Mouse (Mus musculus): Measurements from ENCODE around the gene Carns1.
A peak's percentile ranks its signal among the peaks of the same experiment; 100 is the strongest.
"Not testable (repeated sequence)": the region's sequence is repeated elsewhere in the genome, so short reads cannot be mapped to it uniquely, and the experiment has no call there.

Gene Carns1

DNA sequence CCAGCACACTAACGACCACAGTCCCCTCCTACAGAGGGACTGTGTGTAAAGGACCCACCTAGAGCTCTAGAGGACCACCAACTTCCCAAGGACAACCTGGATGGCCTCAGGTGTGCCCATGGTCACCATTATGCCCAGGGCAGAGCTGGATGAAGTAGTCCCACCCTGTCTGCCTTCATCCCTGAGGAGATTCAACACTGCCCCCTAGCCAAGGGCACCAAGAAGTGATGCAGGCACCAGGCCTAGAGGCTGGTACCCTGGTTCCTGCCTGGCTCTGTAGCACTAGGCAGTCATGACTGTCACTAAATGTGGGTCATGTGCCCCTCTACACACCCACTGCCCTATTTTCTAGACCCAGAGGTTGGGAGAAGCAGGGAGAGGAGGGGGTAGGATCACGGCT, 43.5 kb downstream of the Carns1 start:
- no peak for DNase-seq (ENCODE audit: low read depth in 1 of 2, low spot score in 2 of 2)

DNA sequence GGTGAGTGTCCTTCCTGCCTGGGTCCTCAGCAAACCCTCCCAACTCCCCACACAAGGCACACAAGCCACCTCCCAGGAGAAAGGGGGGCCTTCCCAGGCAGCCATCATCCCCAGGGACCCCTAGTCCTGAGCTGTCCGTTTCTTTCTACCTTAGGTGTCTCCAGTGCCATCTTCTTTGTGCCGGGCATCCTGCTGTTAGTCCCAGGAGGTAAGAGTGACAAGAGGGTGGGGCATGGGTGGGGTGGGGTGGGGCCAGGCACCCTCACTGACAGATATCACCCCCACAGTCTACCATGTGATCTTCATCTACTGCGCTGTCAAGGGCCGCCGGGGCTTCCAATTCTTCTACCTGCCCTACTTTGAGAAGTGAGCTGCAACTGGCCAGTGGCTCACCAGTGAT, 44.2 kb downstream of the Carns1 start:
- no peak for DNase-seq (ENCODE audit: low read depth in 1 of 2, low spot score in 2 of 2)

DNA sequence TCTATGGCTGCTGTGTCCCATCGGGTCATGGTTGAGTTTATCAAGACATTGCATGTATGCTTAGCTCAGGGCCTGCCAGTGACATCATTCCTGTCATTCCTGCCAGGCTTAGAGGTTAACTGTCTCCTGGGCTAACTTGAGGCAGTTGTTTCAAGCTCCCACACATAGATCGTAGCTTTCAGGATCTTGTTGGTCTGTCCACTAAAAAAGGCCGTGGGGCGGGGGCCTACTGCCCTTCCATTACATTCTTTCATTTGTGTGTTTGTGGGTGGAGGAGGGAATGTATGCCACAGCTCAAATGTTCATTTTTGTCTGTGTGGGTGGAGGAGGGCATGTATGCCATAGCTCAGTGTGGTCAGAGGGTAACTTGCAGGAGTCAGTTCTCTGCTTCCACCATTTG, 45.2 kb downstream of the Carns1 start:
- DNase-seq (ENCODE audit: low read depth in 1 of 2, low spot score in 2 of 2): no peak

DNA sequence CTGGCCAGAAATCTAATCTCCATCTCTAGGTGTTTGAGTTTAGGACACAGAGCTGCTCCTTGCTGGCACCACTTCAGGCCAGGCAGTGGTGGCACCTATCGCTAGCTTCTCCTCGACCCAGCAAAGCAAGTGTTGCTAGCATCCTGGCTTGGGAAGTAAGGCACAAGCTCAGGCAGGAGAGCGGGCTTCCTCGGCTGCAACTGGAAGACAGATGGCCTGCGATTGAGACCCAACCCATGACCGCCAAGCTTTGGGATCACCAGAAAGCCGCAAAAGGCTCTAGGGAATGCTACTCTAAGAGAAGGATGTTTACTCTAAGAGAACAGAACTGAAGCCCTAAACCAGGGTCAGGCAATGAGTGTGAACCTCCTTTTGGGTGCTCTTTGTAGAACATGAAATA, 45.8 kb downstream of the Carns1 start:
- DNase-seq (ENCODE audit: low read depth in 1 of 2, low spot score in 2 of 2): no peak

DNA sequence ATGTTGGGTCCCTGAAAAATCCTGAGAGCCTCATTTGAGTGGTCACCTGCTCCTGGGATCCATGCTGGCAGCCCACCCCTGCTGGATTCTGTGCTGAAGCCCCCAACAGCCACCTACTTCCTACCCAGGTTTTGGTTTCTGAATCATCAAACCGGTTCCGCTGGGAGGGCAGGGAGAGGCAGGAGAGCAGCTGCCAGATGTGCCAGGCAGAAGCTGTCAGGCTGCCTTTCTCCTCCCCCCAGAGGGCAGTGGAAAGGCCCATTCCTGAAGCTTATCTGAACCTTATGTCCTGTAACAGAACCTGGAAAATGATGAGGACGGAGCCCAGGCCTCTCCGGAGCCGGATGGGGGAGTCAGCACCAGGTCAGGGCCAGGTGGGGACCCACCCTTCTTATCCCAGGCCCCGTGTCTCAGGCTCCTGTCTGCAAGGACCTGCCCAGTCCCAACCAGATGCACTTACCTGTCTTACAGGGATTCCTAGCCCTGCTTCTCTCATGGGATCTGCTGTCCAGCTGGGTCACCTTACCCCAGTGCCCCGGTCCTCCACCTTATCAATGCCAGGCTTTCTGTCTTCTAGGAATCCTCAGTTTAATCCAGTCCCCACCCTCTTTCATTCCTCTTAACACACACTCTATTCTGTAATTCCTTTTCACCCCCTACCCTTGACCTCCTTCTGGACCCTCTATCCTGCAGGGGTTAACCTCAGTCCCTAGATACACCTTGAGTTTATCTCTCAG, 48.4 kb downstream of the Carns1 start:
- DNase-seq (ENCODE audit: low read depth in 1 of 2, low spot score in 2 of 2): no peak

DNA sequence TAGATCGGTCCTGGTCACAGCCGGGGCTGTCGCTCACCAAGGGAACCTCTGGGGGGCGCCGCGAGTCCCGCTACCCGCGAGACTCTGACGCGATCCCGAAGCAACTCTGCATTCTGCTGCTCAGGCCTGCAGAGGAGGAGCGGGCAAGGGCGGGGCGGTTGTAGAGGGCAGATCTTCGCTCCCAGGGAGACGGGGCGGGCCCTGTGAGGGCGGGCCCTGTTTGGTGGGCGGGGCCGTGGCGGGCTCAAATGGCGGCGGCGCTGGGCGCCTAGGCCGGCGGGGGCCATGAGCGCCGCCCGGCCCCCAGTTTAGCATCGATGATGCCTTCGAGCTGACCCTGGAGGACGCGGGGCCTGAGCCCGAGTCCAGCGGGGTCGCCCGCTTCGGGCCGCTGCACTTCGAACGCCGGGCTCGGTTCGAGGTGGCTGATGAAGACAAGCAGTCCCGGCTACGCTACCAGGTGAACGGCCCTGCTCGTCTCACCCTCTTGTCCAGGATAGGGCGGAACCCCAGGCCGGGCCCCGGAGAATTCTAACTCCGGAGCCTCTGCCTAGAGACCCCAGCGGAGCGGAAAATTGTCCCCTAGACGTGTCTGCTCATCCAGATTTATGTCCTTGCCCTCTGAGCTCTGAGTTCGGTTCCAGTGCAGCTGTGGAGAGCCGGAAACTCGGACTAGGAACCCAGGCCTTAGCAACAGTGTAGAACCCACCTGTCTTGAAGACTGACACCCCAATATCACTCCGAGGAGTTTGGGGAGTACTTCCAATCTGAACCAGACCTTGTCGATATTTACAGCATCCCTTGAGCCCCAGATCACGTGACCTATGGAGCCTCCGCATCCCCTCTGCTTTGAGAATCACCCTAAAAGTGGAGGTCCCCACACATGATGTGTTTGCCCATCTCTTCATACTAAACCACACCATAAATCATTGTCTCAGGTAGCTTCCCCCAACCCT, 49.3 kb downstream of the Carns1 start, which contains the start of gene Aip:
Gene Aip (minus strand): TSS at position 118 of the 956 bp plus-strand sequence.
- DNase-seq (ENCODE audit: low read depth in 1 of 2, low spot score in 2 of 2): peak; percentile 96 to 97

DNA sequence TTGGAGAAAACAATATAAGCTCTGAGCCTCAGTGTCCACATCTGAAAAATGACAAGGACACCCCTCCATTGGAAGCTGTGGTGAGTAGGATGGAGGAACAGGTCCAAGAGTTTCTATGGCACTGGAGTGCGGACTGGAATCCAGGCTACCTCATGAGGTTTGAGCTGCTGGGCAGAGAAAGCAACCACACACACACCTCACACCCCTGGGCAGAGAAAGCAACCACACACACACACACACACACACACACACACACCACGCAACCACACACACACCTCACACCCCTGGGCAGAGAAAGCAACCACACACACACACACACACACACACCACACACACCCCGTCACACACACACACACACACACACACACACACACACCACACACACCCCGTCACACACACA, 50.0 kb downstream of the Carns1 start:
- not testable (repeated sequence) for DNase-seq (ENCODE audit: low read depth in 1 of 2, low spot score in 2 of 2)

DNA sequence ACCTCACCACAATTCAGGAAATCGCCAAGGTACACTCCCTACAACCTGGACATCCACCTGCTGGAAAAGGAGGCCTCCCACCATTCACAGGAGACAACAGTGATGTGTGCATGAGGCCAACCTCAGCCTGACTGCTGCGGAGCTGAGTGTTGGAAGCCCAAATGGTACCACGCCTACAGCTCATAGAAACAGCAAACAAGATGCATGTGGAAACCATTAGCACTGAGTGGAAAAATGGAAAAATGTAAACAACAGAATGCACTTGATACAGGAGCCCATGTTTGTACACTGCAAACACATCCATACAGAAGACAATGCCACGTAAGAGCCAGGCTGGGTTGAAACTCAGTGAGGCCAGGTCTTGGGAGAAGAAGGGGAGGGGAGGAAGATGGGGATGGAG, 50.8 kb downstream of the Carns1 start:
- DNase-seq (ENCODE audit: low read depth in 1 of 2, low spot score in 2 of 2): no peak

DNA sequence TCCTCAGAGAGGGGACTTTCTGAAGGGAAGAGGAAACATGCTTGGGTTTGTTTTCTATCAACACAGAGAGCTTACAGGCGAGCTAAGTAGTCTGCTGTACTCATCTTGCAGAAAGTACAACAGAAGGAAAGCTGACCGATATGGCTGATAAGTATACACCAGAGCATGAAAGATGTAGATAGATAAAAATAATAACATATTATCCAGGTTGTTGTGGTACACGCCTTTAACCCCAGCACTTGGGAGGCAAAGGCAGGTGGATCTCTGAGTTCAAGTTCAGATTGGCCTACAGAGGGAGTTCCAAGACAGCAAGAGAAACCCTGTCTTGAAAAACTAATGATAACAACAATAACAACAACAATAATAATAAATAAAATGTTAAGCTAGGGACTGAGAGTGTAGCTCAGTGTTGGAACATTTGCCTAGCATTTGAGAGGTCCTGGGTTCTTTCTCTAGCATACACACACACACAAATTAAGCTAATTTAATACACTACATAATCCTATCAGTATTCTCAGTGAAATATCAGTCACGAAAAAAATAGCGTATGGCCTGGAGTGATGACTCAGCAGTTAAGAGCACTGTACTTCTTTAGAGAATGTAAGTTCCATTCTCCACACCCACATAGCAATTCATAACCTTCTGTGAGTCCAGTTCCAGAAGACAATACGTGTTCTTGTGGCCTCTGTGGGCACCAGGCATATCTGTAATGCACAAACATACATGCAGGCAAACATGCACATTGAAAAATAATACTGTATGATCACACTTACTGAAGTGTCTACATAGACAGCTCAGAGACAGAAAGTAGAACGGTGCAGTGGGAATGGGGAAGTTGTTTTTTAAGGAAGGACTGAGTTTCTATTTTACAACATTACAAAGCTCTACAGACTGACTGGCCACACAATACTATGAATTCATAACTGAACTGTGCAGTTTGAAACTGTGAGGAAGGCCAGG, 52.6 kb downstream of the Carns1 start:
- DNase-seq (ENCODE audit: low read depth in 1 of 2, low spot score in 2 of 2): no peak

DNA sequence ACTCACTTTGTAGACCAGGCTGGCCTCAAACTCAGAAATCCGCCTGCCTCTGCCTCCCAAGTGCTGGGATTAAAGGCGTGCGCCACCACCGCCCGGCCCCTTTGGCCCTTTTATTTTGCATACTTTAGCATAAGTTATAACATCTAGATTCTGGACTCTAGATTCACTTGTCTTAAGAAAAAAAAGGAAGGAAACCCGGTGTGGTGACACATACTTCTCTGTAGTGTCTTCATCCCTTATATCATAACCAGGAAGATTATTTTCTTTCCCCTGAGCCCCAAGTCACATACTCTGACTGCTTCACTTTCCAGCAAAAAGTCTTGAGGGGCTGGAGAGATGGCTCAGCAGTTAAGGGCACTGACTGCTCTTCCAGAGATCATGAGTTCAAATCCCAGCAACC, 53.4 kb downstream of the Carns1 start:
- not testable (repeated sequence) for DNase-seq (ENCODE audit: low read depth in 1 of 2, low spot score in 2 of 2)

DNA sequence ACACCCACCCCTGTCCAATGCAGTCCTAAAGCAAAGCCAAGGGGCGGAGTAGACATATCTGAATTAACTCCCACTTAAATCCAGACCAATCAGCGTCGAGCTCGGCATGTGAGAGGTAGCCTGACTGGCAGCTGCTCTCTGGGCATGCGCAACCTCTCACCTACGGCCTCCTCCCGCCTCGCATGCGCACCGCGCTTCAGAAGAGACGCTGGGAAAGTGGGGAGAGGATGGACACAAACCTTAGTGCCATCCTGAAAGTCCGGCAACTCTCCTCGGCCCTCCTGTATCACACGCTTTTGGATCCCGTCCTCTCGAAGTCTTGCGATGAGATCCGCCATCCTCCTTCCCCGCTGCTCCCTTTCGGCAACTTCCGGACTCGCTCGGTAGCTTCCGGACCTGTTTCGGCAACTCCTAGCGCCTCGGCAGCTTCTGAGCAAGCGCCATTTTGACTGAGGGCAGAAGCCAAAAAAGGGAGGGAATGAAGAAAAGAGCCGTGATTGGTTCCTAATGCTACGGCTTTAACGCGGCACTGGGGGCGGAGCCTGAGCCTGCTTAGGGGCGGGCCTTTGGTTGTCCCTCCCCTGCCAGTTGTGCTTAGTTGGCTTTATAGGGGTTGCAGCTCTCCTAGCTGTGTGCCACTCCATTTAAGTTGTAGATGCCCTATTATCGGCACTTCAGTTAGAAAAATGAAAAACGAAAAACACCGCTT, 54.0 kb downstream of the Carns1 start:
- DNase-seq (ENCODE audit: low read depth in 1 of 2, low spot score in 2 of 2): peak; percentile 89 to 90

DNA sequence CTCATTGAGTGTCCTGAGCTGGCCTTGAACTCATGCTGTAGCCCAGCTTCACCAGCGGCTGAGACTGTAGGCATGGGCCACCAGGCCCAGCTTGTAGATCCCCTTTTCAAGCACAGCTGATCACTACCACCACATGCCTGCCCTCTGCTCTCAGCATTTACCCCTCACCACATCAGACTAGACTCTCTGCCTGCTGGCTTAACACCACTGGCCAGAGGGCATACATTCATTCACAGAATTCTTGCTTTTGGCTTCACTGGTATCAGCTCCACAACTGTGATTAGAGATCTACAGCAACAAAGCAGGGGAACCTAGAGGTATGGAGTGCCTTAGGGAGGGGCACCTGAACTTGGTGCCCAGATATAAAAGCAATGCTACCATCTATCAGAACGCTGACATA, 54.8 kb downstream of the Carns1 start:
- DNase-seq (ENCODE audit: low read depth in 1 of 2, low spot score in 2 of 2): no peak

DNA sequence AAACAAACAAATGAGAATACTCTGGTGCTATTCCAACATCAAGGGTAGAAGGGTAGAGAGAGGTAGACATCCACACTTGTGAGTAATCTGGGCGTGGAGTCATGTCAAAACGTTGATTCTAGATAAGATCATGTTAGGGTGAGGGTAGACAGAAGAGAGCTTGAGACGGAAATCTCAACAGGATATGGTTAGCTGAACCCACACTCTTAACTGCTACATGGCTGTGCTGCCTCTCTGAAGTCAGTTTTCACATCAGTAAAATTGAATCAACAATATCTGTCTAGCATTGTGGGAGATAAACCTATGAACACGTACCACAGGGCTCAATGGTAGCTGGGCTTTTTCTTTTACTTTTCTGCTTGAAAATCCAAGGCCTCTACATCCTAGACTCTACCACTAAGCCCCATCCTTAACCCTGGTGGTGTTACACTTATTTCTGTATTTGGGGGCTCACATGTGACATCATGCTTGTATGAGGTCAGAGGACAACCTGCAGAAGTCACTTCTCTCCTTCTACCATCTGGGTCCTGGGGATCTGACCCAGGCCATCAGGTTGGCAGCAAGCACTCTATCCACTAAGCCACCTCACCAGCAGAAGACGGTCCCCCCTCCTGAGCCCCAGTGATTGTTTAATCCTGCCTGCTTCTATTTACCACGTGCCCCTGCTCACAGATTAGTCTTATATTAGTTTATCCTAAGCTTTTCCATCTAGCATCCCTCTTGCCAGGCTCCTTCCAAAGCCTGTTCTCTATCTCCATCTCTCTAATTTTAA, 55.4 kb downstream of the Carns1 start:
- no peak for DNase-seq (ENCODE audit: low read depth in 1 of 2, low spot score in 2 of 2)

DNA sequence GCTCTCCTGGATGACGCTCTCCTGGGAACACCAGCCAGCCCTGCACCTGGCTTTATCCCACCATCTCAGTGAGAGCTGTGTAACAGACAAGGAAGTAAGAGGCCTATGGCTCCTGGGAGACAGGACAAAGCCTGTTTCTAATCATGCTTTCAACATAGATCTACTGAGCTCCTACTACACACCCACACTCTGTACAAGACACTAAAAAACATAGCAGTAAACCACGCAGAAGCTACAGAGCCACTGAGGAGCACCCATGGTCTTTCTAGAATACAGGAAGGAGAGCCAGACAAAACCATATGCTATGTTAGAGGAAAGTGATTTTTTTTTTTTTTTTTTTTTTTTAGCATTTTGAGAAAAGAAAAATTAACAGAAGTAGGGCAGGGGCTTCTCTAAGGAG, 56.9 kb downstream of the Carns1 start:
- DNase-seq (ENCODE audit: low read depth in 1 of 2, low spot score in 2 of 2): no peak

DNA sequence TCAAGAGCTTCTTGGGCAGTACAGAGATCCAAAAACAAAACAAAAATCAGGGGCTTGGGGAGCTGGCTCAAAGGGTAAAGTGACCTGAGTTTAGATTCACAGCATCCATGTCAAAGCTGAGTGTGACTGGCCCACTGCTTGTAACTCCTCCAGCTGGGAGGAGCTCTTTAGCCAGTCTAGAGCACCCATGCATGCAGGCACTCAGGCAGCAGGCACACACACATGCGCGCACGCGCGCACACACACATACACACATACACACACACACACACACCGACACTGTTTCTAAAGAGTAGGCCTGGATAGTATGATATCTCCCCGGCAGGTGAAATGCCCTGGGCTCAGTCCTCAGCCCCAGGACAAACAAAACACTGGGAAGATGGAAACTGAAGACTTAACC, 58.3 kb downstream of the Carns1 start:
- DNase-seq (ENCODE audit: low read depth in 1 of 2, low spot score in 2 of 2): no peak

DNA sequence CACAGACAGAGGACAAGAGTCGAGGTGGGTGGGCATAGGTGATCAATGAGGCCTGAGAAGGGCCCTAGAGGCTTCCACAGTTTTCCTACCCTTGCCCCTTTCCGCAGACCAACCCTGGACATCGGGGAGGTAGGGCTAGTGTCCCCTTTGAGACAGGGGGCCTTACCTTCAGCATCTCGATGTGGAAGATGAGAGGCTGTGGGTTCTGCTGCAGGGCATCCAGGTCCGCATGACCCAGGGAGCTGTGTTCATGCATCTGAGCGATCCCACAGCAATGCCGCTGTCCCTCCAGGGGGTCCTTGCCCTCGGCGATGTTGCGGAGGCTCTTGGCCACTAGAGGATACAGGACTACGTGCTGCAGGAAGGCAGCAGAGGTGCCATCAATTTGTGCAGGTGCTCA, 59.5 kb downstream of the Carns1 start:
- DNase-seq (ENCODE audit: low read depth in 1 of 2, low spot score in 2 of 2): no peak

DNA sequence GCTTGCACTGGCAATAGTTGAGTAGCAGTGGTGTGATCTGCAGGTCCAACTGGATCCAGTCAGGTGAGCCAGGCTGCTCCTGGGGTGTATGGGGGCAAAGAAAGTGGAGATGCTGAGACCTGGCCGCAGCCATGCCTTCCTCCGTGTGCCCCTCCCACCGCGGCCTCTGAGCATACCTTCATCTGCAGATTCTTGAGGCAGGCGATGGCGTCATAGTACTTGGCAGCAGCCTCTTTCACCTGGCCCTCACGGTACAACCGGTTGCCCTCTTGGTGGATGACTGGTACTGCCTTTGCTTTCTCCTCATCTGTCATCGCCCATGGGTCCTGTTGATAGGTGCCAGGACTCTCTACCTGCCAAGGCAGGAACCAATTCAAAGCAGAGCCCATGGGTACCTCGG, 60.1 kb downstream of the Carns1 start:
- DNase-seq (ENCODE audit: low read depth in 1 of 2, low spot score in 2 of 2): no peak

DNA sequence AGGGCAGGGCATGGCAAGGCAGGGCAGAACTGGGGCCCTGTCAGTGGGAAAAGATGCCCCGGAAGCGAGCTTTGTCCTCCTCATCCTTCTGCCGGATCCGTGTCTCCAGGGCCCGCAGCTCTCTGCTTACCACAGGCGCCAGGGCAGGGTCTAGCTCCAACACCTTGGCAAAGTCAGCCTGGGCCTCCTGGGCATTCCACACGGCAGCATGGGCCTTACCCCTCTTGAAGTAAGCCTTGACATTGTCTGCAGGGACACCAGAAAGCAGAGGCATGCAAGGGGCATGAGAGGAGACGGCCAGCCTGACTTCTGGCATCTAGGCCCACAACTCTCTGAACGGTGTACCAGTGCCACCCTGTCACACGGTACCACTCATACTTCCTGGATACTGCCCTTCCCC, 60.7 kb downstream of the Carns1 start:
- no peak for DNase-seq (ENCODE audit: low read depth in 1 of 2, low spot score in 2 of 2)
